Comparison of ENCODE assay signal across 8 mouse cellular contexts in the genomic region with DNA sequence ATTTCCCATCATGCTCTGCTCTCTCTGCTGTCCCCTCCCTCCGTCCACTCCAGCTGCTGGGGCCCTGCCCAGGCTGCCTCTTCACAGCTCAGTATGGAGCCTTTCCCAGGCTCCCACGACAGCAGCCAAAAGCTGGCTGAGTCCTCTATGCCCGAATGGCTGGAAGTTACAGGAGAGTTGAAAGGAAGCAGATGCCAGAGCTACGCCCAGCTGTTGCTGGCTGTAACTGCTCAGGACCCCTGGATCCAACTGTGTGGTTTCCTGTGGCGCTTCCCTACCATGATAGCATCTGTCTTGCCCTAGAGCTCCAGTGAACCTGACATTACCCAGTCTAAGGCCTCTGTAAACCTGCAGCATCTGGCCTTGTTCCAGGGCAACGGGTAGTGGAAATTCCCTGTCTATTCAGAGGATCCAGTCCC. TPM values are rescaled to one million over a fixed set of nuclear protein-coding genes. Genes with fewer than 3 reads are reported as not detected.
DNase-seq lines count a peak whose midpoint lies in the region; ATAC-seq and TF ChIP-seq lines count a peak whose summit lies in the region.
"Had no signal": no experiment of that assay in that cellular context is flagged by ENCODE, and none has a peak within 500 bp of the region (broad histone marks: within the 10 kb centered on the region; RNA-seq: fewer than 3 reads in every experiment).

No protein-coding gene starts in this region.

- WGBS in liver, embryonic 11.5 days = 27% methylated on average over 6 of the region's 6 CpGs
- 17% methylated on average over 6 of the region's 6 CpGs for whole genome bisulfite sequencing in liver, postnatal 0 days (ENCODE audit: insufficient replicate concordance)
- 23% methylated on average over 6 of the region's 6 CpGs for WGBS in embryonic facial prominence, embryonic 15.5 days
- 18% methylated on average over 6 of the region's 6 CpGs for WGBS in intestine, embryonic 14.5 days
- 47% methylated on average over 6 of the region's 6 CpGs for WGBS in midbrain, postnatal 0 days

- H3K27ac ChIP-seq in liver, embryonic 11.5 days (ENCODE audit: low read depth, low read length) = no peak overlapping the region
- no peak overlapping the region for H3K27ac ChIP-seq in liver, postnatal 0 days (ENCODE audit: low read depth)
- peak overlapping the region; percentile 61 for H3K27ac ChIP-seq in embryonic facial prominence, embryonic 15.5 days (replicated peaks)
- peak overlapping the region; percentile 75 for H3K27ac ChIP-seq in intestine, embryonic 14.5 days (ENCODE audit: low read depth)
- peak overlapping the region; percentile 32; the same call in 1 of the 2 replicates for H3K27ac ChIP-seq in midbrain, postnatal 0 days (ENCODE audit: low read depth, low read length)

- no peak for ATAC-seq in liver, embryonic 11.5 days (replicated peaks; ENCODE audit: low FRiP score)
- ATAC-seq in liver, postnatal 0 days = no peak
- ATAC-seq in embryonic facial prominence, embryonic 15.5 days (ENCODE audit: insufficient number of reproducible peaks, low FRiP score, low TSS enrichment, low read depth) = peak; percentile 68
- ATAC-seq in intestine, embryonic 14.5 days (replicated peaks; ENCODE audit: low FRiP score, low TSS enrichment, low read depth) = peak; percentile 71
- no peak for ATAC-seq in midbrain, postnatal 0 days (ENCODE audit: low FRiP score)

- H3K4me1 ChIP-seq in liver, embryonic 11.5 days (replicated peaks; ENCODE audit: control insufficient read depth, insufficient read depth, low read length) = no peaks in the 10 kb centered on the region
- no peaks in the 10 kb centered on the region for H3K4me1 ChIP-seq in liver, postnatal 0 days (ENCODE audit: insufficient read depth)
- peaks cover 16% of the 10 kb centered on the region for H3K4me1 ChIP-seq in embryonic facial prominence, embryonic 15.5 days
- H3K4me1 ChIP-seq in intestine, embryonic 14.5 days (replicated peaks; ENCODE audit: control insufficient read depth, insufficient read depth, low read length) = 0 out of 2 replicates have a peak, but pooled peaks cover 5% of the 10 kb centered on the region
- peaks cover 6% of the 10 kb centered on the region; the same call in 1 of the 2 replicates for H3K4me1 ChIP-seq in midbrain, postnatal 0 days (ENCODE audit: insufficient read depth, low read length)
- H3K4me1 ChIP-seq: megakaryocyte, embryonic 14.5 days had no signal

- DNase-seq in liver, embryonic 11.5 days (ENCODE audit: low spot score) = no peak
- DNase-seq in liver, postnatal 0 days = no peak
- DNase-seq in intestine, embryonic 14.5 days (ENCODE audit: low spot score) = peak; percentile 67
- peak; percentile 61 for DNase-seq in midbrain, postnatal 0 days (ENCODE audit: low spot score)
- DNase-seq in retina, postnatal 1 day = no peak
- DNase-seq in layer of hippocampus, adult 11-12 months (ENCODE audit: low spot score) = no peak

- H3K27me3 ChIP-seq in liver, embryonic 11.5 days (replicated peaks; ENCODE audit: control insufficient read depth, insufficient read depth, low read length) = no peaks in the 10 kb centered on the region
- H3K27me3 ChIP-seq in liver, postnatal 0 days (ENCODE audit: insufficient read depth, low read length) = no peaks in the 10 kb centered on the region
- H3K27me3 ChIP-seq in embryonic facial prominence, embryonic 15.5 days = no peaks in the 10 kb centered on the region
- H3K27me3 ChIP-seq in intestine, embryonic 14.5 days (replicated peaks; ENCODE audit: control insufficient read depth, insufficient read depth, low read length) = no peaks in the 10 kb centered on the region
- H3K27me3 ChIP-seq in midbrain, postnatal 0 days (ENCODE audit: insufficient read depth, low read length) = no peaks in the 10 kb centered on the region
- H3K27me3 ChIP-seq: megakaryocyte, embryonic 14.5 days had no signal

- H3K9ac ChIP-seq in liver, embryonic 11.5 days (ENCODE audit: low read depth, low read length) = no peak overlapping the region
- no peak overlapping the region for H3K9ac ChIP-seq in liver, postnatal 0 days (replicated peaks)
- no peak overlapping the region for H3K9ac ChIP-seq in embryonic facial prominence, embryonic 15.5 days
- H3K9ac ChIP-seq in intestine, embryonic 14.5 days (ENCODE audit: low read length) = no peak overlapping the region
- H3K9ac ChIP-seq in midbrain, postnatal 0 days (replicated peaks; ENCODE audit: low read length, poor library complexity, severe bottlenecking) = no peak overlapping the region

- no peak for TF ChIP-seq EP300 in liver, postnatal 0 days (IDR thresholded peaks at IDR 0.05; ENCODE audit: low read depth)

- TF ChIP-seq CTCF in liver, postnatal 0 days (IDR thresholded peaks at IDR 0.05; ENCODE audit: low read depth) = no peak
- no peak for TF ChIP-seq CTCF in midbrain, postnatal 0 days (IDR thresholded peaks at IDR 0.05)

- H3K36me3 ChIP-seq in liver, embryonic 11.5 days (ENCODE audit: control insufficient read depth, insufficient read depth, low read length) = no peaks in the 10 kb centered on the region
- H3K36me3 ChIP-seq in liver, postnatal 0 days (replicated peaks; ENCODE audit: insufficient read depth, low read length) = no peaks in the 10 kb centered on the region
- no peaks in the 10 kb centered on the region for H3K36me3 ChIP-seq in embryonic facial prominence, embryonic 15.5 days
- no peaks in the 10 kb centered on the region for H3K36me3 ChIP-seq in intestine, embryonic 14.5 days (ENCODE audit: control insufficient read depth, insufficient read depth, low read length)
- no peaks in the 10 kb centered on the region for H3K36me3 ChIP-seq in midbrain, postnatal 0 days (ENCODE audit: insufficient read depth, low read length)

- H3K9me3 ChIP-seq in liver, embryonic 11.5 days (ENCODE audit: control insufficient read depth, low read length) = no peaks in the 10 kb centered on the region
- no peaks in the 10 kb centered on the region for H3K9me3 ChIP-seq in liver, postnatal 0 days (ENCODE audit: low read length)
- 0 out of 2 replicates have a peak, but pooled peaks cover 4% of the 10 kb centered on the region for H3K9me3 ChIP-seq in embryonic facial prominence, embryonic 15.5 days (replicated peaks)
- no peaks in the 10 kb centered on the region for H3K9me3 ChIP-seq in intestine, embryonic 14.5 days (ENCODE audit: control insufficient read depth, low read length)
- H3K9me3 ChIP-seq in midbrain, postnatal 0 days (ENCODE audit: low read length) = no peaks in the 10 kb centered on the region

- peak overlapping the region; percentile 26; the same call in 1 of the 2 replicates for H3K4me2 ChIP-seq in liver, embryonic 11.5 days
- H3K4me2 ChIP-seq in liver, postnatal 0 days (ENCODE audit: low read depth, low read length) = no peak overlapping the region
- H3K4me2 ChIP-seq in embryonic facial prominence, embryonic 15.5 days (replicated peaks) = no peak overlapping the region
- H3K4me2 ChIP-seq in intestine, embryonic 14.5 days (ENCODE audit: low read length) = peak overlapping the region; percentile 18; the same call in 1 of the 2 replicates
- no peak overlapping the region for H3K4me2 ChIP-seq in midbrain, postnatal 0 days (ENCODE audit: low read depth, low read length, poor library complexity, severe bottlenecking)

- no peak overlapping the region for H3K4me3 ChIP-seq in liver, embryonic 11.5 days (ENCODE audit: low read depth, low read length)
- H3K4me3 ChIP-seq in liver, postnatal 0 days (ENCODE audit: low read depth, low read length) = no peak overlapping the region
- no peak overlapping the region for H3K4me3 ChIP-seq in embryonic facial prominence, embryonic 15.5 days (replicated peaks)
- no peak overlapping the region for H3K4me3 ChIP-seq in intestine, embryonic 14.5 days (ENCODE audit: low read depth, low read length)
- no peak overlapping the region for H3K4me3 ChIP-seq in midbrain, postnatal 0 days (ENCODE audit: low read depth, low read length)
- H3K4me3 ChIP-seq: megakaryocyte, embryonic 14.5 days had no signal

RNA-seq across cellular contexts. Expression of gene Ccdc60, which starts 20.6 kb away (rescaled TPM):
- polyA plus RNA-seq in liver, embryonic 11.5 days (2014; fragmentation: Nextera tagmentation; extraction: Ambion mirVana) = 0.25 and 0.31 TPM in 2 replicates
- polyA plus RNA-seq in liver, postnatal 0 days (2015; fragmentation: Nextera tagmentation; extraction: Ambion mirVana) = not detected in 2 replicates
- polyA plus RNA-seq in embryonic facial prominence, embryonic 15.5 days (2015; fragmentation: Nextera tagmentation; extraction: Ambion mirVana) = 1.8 and 3.7 TPM in 2 replicates
- polyA plus RNA-seq in intestine, embryonic 14.5 days (2014; fragmentation: Nextera tagmentation; extraction: Ambion mirVana) = 1.9 and 2.0 TPM in 2 replicates
- 1.8 and 2.2 TPM in 2 replicates for total RNA-seq in midbrain, postnatal 0 days (2014; rRNA removed)
- polyA plus RNA-seq in midbrain, postnatal 0 days (2015; fragmentation: Nextera tagmentation; extraction: Ambion mirVana) = 2.5 and 2.6 TPM in 2 replicates

Comparison
In these comparisons a context has a peak if more than half of its experiments do, and no peak if none do; other contexts are left out.
1. H3K4me2 ChIP-seq: peak in liver, embryonic 11.5 days (single experiment) and intestine, embryonic 14.5 days (single experiment); none in liver, postnatal 0 days (single experiment), embryonic facial prominence, embryonic 15.5 days (single experiment) and midbrain, postnatal 0 days (single experiment).
2. ATAC-seq: peak in embryonic facial prominence, embryonic 15.5 days (single experiment) and intestine, embryonic 14.5 days (single experiment); none in liver, embryonic 11.5 days (single experiment), liver, postnatal 0 days (single experiment) and midbrain, postnatal 0 days (single experiment).
3. DNase-seq: peak in intestine, embryonic 14.5 days (single experiment) and midbrain, postnatal 0 days (single experiment); none in liver, embryonic 11.5 days (single experiment), liver, postnatal 0 days (single experiment), retina, postnatal 1 day (single experiment) and layer of hippocampus, adult 11-12 months (single experiment).
4. H3K27ac ChIP-seq: peak in embryonic facial prominence, embryonic 15.5 days (single experiment), intestine, embryonic 14.5 days (single experiment) and midbrain, postnatal 0 days (single experiment); none in liver, embryonic 11.5 days (single experiment) and liver, postnatal 0 days (single experiment).